Mouse (Mus musculus) urinary bladder, postnatal 14 days (tissue): ENCODE results near the gene H2afv.
"Not testable (repeated sequence)": the region's sequence is repeated elsewhere in the genome, so short reads cannot be mapped to it uniquely, and the experiment has no call there.

Experiments used
- DNase-seq: peaks from one replicate; pipeline ENCODE4 v3.0.0; 2021; ENCODE audit warnings: low spot score

H2afv gene

GRCm38 (mm10) chr11:6415551-6416404 lies 28.5 kb downstream of the H2afv start:
- peak; percentile 98 for DNase-seq

- peak; percentile 71 for DNase-seq
These were observed 29.3 kb downstream of the H2afv start, which contains the start of gene Ppia for GRCm38 (mm10) chr11:6414751-6415550. Gene Ppia (plus strand): TSS chr11:6415443.

- DNase-seq, result no peak
These were observed 31.0 kb downstream of the H2afv start for GRCm38 (mm10) chr11:6413264-6413663.

DNA sequence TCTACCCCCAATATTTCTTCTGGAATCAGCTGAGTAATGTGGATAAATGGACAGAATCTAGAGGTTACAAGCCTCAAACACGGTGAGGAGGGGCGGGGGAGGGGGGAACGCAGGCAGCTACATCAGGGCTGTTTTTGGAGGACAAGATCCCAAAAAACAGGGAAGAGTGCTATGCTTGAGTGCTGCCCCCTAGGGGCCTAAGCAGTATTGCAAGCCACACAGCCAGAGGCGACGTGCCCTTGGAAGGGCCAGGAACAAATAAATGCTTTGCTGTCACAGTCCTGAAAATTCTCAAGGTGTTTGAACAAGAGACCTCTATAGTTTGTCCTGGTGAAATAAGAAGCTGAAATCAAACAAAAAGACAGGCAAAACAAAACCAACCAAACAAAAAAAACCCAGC lies 32.6 kb downstream of the H2afv start:
- peak; percentile 86 for DNase-seq

DNA sequence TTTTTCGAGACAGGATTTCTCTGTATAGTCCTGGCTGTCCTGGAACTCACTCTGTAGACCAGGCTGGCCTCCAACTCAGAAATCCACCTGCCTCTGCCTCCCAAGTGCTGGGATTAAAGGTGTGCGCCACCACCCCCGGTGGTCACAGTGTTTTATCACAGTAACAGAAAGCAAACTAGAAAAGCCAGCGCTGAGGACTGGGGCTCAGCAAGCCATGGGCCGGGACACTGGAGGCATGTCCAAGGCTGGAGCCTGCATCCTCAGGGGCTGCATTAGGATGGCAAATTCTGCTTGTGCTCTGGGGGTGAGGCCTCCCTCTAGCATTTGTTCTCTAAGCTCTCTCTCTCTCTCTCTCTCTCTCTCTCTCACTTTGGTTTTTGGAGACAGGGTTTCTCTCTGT lies 33.5 kb downstream of the H2afv start:
- not testable (repeated sequence) for DNase-seq

DNA sequence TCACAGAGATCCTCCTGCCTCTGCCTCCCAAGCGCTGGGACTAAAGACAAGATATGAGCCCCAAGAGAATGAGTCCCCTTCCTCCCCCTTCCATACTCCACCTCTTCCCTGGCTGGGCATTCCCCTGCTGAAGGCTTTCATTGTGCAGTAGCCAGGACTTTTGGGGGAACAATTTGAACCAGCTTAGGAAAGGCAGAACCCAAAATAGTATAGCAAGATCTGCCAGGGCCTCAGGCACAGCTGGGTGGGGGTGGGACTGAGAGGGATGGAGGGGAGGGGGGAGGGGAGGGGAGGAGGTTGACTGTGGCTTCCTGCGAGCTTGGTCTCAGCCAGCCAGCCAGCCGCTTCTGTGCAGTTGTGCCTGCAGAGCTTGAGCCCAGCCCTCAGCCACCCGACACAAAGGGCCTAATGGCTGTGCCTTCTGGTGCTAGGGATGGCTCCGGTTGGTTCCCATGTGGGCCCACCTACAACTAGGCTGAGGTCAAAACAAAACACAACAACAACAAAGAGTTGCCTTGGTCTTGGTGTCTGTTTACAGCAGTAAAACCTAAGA lies 34.1 kb downstream of the H2afv start:
- no peak for DNase-seq

DNA sequence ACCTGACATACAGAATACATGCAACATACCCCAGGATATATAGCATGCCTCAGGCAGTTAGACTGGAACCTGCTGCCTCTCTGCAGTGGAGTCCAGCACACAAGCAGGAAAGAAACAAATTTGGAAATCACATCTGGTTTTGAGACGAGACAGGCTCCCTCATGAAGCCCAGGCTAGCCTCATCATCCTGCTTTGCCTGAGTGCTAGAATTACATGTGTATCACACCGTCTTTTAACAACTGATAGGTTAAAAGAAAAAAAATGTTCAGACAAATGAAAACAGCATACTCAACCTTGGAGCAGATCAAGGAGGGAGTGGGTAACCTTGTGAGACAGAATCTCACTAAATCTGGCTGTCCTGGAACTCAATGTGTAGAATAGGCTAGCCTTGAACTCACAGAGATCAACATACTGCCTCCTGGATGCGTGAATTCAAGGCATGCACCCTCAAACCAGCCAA lies 37.1 kb downstream of the H2afv start:
- no peak for DNase-seq

- DNase-seq, result peak; percentile 82
These were observed 37.7 kb downstream of the H2afv start for GRCm38 (mm10) chr11:6406251-6407161.

DNA sequence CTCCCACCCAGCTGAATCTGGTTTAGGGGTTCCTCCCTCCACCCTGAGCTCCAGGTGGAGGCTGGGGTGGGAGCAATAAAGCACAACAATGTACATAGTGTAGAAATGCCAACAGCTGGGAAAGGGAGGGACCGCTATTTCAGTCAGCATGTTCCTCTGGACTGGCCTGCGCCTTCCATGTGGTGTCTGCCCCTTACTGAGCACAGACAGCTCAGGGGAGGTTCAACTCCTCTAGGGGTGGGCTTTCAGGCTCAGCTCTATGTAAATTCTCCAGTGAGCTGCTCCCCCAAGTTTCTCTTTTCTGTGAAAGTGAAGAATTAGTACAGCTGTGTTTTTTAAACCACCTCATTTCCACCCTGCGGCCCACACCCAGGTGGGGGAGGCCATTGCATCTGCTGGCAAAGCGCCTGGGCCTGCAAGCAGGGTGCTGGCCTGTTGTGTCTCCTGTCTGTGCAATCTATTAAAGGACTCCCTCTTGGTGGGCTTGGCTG lies 38.6 kb downstream of the H2afv start:
- peak; percentile 42 for DNase-seq

GRCm38 (mm10) chr11:6404699-6405566 lies 39.3 kb downstream of the H2afv start:
- DNase-seq, result no peak

DNA sequence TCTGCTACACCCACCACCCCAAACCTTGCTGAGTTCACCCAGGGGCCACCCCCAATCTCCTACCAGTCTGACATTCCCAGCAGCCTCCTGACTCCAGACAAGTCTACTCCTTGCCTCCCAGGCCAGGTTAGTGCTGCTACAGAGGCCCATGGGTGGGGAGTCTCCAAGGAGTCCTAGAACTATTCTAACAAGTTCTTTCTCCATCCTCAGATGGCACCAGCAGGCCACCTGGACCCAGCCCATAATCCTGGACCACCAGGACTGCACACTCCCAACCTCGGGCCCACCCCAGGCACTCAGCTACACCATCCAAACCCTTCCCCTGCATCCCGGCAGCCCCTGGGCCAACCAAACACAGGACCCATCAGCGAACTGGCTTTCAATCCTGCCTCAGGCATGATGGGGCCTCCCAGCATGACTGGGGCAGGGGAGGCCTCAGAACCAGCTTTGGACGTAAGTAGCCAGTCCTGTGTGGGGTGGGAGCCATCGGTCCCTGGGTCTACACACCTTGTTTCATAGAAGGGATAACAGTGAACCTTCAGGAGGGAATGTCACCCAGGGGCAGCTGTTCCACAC lies 40.3 kb downstream of the H2afv start:
- no peak for DNase-seq

- peak; percentile 78 for DNase-seq
These were observed 41.4 kb downstream of the H2afv start for GRCm38 (mm10) chr11:6402515-6403510.

DNA sequence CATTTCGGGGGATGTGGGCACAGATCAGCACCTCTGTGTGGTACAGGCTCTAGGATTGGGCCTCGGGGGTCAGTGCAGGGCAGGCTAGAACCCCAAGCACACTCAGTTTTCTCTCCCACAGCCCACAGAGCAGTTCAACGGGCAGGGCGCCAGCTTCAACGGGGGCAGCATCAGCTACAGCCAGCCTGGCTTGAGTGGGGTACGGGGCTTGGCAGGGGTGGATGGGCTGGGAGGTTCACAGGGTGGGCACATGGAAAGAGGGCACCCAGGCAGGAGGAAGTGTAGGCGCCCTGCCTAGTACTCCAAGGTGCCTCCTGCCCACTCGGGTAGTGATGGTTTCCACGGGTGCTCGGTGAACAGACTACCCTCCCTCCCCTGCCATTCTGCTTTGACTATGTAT lies 46.1 kb downstream of the H2afv start:
- no peak for DNase-seq

DNA sequence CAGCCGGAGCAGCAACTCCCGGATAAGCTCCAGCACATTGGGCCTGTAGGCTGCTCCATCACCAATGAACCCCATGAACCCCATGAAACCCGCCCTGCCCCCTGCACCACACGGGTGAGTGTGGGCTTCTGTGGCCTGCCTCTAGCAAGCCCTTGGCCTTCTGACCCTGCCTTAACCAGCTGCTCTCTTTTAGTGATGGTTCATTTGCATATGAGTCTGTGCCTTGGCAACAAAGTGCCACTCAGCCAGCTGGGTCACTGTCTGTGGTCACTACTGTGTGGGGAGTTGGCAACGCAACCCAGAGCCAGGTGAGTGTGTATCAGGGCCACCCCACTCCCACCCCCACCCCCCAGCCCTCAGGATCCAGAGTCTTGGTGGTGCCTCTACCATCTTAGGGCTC lies 48.7 kb downstream of the H2afv start:
- no peak for DNase-seq

- DNase-seq, result no peak
These were observed 50.4 kb downstream of the H2afv start for GRCm38 (mm10) chr11:6393866-6394265.

DNA sequence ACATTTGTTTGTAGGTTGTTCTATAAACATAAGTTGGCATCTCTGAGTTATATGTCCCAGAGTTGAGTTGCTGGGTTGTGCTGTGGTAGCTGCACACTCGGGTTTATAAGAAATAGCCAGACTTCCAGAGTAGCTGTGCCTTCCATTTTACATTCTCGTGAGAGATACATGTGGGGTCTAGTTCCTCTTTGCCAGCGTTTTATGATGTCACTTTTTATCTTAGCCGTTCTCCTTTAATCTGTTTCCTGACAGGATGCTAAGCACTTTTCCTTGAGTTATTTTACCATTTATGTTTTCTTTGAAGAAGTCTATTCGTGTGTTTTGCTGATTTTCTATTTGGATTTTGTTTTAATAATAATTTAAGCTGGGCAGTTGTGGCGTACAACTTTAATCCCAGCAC lies 51.4 kb downstream of the H2afv start:
- DNase-seq, result no peak

DNA sequence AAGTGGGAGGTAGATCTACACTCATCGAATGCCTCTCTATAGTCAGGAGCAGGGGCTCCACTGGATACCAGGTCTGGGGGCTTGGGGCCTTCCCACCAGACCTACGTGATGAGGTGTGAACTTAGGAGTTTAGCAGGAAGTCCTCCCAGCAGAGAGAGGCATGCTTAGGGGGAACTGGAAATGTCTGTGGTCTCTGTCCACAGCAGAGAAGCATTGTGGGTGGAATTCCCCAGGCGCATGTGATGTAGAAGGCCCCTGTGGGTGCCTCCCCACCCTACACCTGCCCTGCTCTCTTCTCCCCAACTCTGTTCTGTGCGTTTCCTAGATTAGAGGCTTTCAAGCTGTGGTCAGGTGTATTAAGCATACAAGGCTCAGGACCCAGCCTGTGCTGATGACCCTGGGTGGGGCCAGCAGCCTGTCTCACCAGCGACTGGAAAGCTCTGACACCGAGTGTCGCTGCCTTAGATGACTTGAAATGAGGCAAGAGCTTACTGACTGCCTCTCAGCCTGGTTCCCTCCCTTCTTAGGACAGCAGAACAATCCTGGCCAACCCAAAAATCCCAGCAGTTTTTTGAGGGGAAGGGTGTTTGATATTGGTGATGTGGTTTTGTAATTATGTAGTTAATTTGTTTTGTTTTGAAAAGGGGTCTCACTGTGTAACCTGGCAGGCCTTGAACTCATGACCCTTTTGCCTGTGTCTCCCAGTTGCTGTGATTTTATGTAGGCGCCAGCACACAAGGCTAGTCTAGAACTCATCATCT lies 52.5 kb downstream of the H2afv start:
- DNase-seq, result no peak
